Mouse (Mus musculus) CH12.LX (cell line): Measurements from ENCODE around the gene Chmp4b. TPM values are rescaled to one million over a fixed set of nuclear protein-coding genes. Genes with fewer than 3 reads are reported as not detected.

Experiments
- DNase-seq: peaks from one replicate; pipeline ENCODE4 v3.0.0-alpha.2; 2013; ENCODE audit errors: extremely low read depth
- H3K27ac ChIP-seq: 2 replicates; pipeline ENCODE4 v1.5.1; 2012; ENCODE audit warnings: low read depth, mild to moderate bottlenecking, control low read depth, moderate library complexity; ENCODE audit not compliant: insufficient read depth
- H3K27me3 ChIP-seq: replicated peaks from 2 replicates; pipeline ENCODE3; 2012; ENCODE audit warnings: inconsistent platforms
- H3K36me3 ChIP-seq, 2 experiments: replicated peaks in 1 of 2; 2 replicates each; pipeline versions ENCODE3 to v1.6.1; 2012; ENCODE audit warnings: inconsistent platforms in 1 of 2, low read length in 1 of 2, mild to moderate bottlenecking in 1 of 2, mixed read lengths in 1 of 2, moderate library complexity in 1 of 2; ENCODE audit not compliant: control insufficient read depth in 1 of 2, insufficient read depth in 1 of 2
- H3K4me1 ChIP-seq, 2 experiments: 2 replicates each; pipeline ENCODE4 v1.6.1; 2012; ENCODE audit warnings: inconsistent platforms in 1 of 2, moderate library complexity in 1 of 2; ENCODE audit not compliant: insufficient read depth in 2 of 2, control insufficient read depth in 1 of 2
- H3K4me2 ChIP-seq: 2 replicates; pipeline ENCODE4 v1.6.1; 2012; ENCODE audit warnings: low read depth, mild to moderate bottlenecking, control low read depth; ENCODE audit not compliant: poor library complexity, insufficient read depth, severe bottlenecking
- H3K4me3 ChIP-seq, 3 experiments: fragments of 150-350 bp in 1 of 3; sonication (generic) in 1 of 3; replicated peaks in 1 of 3; 2 replicates each; pipeline versions ENCODE3 to v1.5.1; 2011 to 2012; ENCODE audit warnings: low read depth in 2 of 3, low read length in 2 of 3, mild to moderate bottlenecking in 2 of 3, moderate library complexity in 2 of 3, control low read depth in 1 of 3, improper control_type of control experiment in 1 of 3, inconsistent platforms in 1 of 3, mixed read lengths in 1 of 3; ENCODE audit not compliant: poor library complexity in 1 of 3
- H3K79me2 ChIP-seq: replicated peaks from 2 replicates; pipeline ENCODE4 v1.6.1; 2012; ENCODE audit warnings: mild to moderate bottlenecking, moderate library complexity; ENCODE audit not compliant: control insufficient read depth, poor library complexity, insufficient read depth, severe bottlenecking; ENCODE audit errors: extremely low read depth
- H3K9ac ChIP-seq: 2 replicates; pipeline ENCODE4 v1.6.1; 2012; ENCODE audit warnings: low read depth, mild to moderate bottlenecking, control low read depth, moderate library complexity; ENCODE audit not compliant: insufficient read depth
- H3K9me3 ChIP-seq: replicated peaks from 2 replicates; pipeline ENCODE3; 2012; ENCODE audit warnings: low read length, inconsistent platforms, mixed read lengths
- CHD1 ChIP-seq: IDR thresholded peaks from 2 replicates; pipeline ENCODE4 v1.6.1; 2012; ENCODE audit warnings: low read depth, low read length, improper control_type of control experiment, inconsistent platforms
- CTCF ChIP-seq, 2 experiments: IDR thresholded peaks in 1 of 2; conservative IDR thresholded peaks in 1 of 2; 2 replicates each; pipeline ENCODE4 v1.5.1; 2011 to 2012; ENCODE audit warnings: low read depth in 2 of 2, low read length in 2 of 2, improper control_type of control experiment in 1 of 2, inconsistent platforms in 1 of 2, mild to moderate bottlenecking in 1 of 2, moderate library complexity in 1 of 2
- E2F4 ChIP-seq: IDR thresholded peaks from 2 replicates; pipeline ENCODE4 v1.6.1; 2011; ENCODE audit warnings: low read depth, low read length, improper control_type of control experiment; ENCODE audit not compliant: insufficient replicate concordance
- ELF1 ChIP-seq: IDR thresholded peaks from 2 replicates; pipeline ENCODE4 v1.6.1; 2014; ENCODE audit warnings: low read depth, mild to moderate bottlenecking, inconsistent platforms, low read length, improper control_type of control experiment
- EP300 ChIP-seq: IDR thresholded peaks from 2 replicates; pipeline ENCODE4 v1.6.1; 2011; ENCODE audit warnings: low read length, improper control_type of control experiment
- ETS1 ChIP-seq: conservative IDR thresholded peaks from 2 replicates; pipeline ENCODE4 v1.6.1; 2012; ENCODE audit warnings: low read depth, mild to moderate bottlenecking, inconsistent platforms, low read length, improper control_type of control experiment, moderate library complexity
- GABPA ChIP-seq: IDR thresholded peaks from 2 replicates; pipeline ENCODE4 v1.6.1; 2012; ENCODE audit warnings: low read depth, low read length, improper control_type of control experiment, inconsistent platforms; ENCODE audit not compliant: insufficient replicate concordance
- JUN ChIP-seq: IDR thresholded peaks from 2 replicates; pipeline ENCODE4 v1.6.1; 2011; ENCODE audit warnings: low read depth, mild to moderate bottlenecking, low read length, improper control_type of control experiment, moderate library complexity; ENCODE audit not compliant: insufficient read depth
- JUND ChIP-seq: conservative IDR thresholded peaks from 2 replicates; pipeline ENCODE4 v1.6.1; 2011; ENCODE audit warnings: low read depth, low read length, improper control_type of control experiment
- KAT2A ChIP-seq: IDR thresholded peaks from 2 replicates; pipeline ENCODE4 v1.6.1; 2012; ENCODE audit warnings: low read length, improper control_type of control experiment, inconsistent platforms; ENCODE audit not compliant: insufficient replicate concordance
- MAFK ChIP-seq: IDR thresholded peaks from 2 replicates; pipeline ENCODE4 v1.6.1; 2011; ENCODE audit warnings: low read length, improper control_type of control experiment; ENCODE audit not compliant: insufficient replicate concordance
- MAX ChIP-seq: IDR thresholded peaks from 2 replicates; pipeline ENCODE4 v1.6.1; 2011; ENCODE audit warnings: low read length, improper control_type of control experiment
- MEF2A ChIP-seq: IDR thresholded peaks from 2 replicates; pipeline ENCODE4 v1.6.1; 2014; ENCODE audit warnings: low read depth, mild to moderate bottlenecking, inconsistent platforms, low read length, improper control_type of control experiment, borderline replicate concordance
- MXI1 ChIP-seq: IDR thresholded peaks from 2 replicates; pipeline ENCODE4 v1.6.1; 2011; ENCODE audit warnings: mild to moderate bottlenecking, low read depth, low read length, improper control_type of control experiment
- PAX5 ChIP-seq: IDR thresholded peaks from 2 replicates; pipeline ENCODE4 v1.6.1; 2012; ENCODE audit warnings: low read length, inconsistent platforms, mixed read lengths
- POLR2A ChIP-seq: IDR thresholded peaks from 2 replicates; pipeline ENCODE4 v1.6.1; 2011; ENCODE audit warnings: low read depth, mild to moderate bottlenecking, improper control_type of control experiment, low read length
- RCOR1 ChIP-seq: conservative IDR thresholded peaks from 2 replicates; pipeline ENCODE4 v1.6.1; 2012; ENCODE audit warnings: low read depth, mild to moderate bottlenecking, inconsistent platforms, low read length, improper control_type of control experiment
- USF1 ChIP-seq: IDR thresholded peaks from 2 replicates; pipeline ENCODE4 v1.6.1; 2014; ENCODE audit warnings: low read depth, mild to moderate bottlenecking, inconsistent platforms, low read length, improper control_type of control experiment
- USF2 ChIP-seq: conservative IDR thresholded peaks from 2 replicates; pipeline ENCODE4 v1.6.1; 2011; ENCODE audit warnings: low read depth, low read length, improper control_type of control experiment
- ZKSCAN1 ChIP-seq: IDR thresholded peaks from 2 replicates; pipeline ENCODE4 v1.6.1; 2012; ENCODE audit warnings: low read depth, inconsistent platforms, low read length, improper control_type of control experiment, borderline replicate concordance
- ZNF384 ChIP-seq: IDR thresholded peaks from 2 replicates; pipeline ENCODE4 v1.6.1; 2012; ENCODE audit warnings: low read depth, low read length, improper control_type of control experiment, inconsistent platforms
- dilution Hi-C: fragments of 300-500 bp; cut with MboI; formaldehyde crosslinking; loops from 2 replicates; pipeline ENCODE4 v1.14.3; 2020; ENCODE audit warnings: low sequenced_read_pairs; ENCODE audit not compliant: extremely low pct_unique_long_range_greater_than_20kb, extremely low pct_ligation_motif_present
- in situ Hi-C: fragments of 300-500 bp; cut with MboI; formaldehyde crosslinking; loops from 3 replicates; pipeline ENCODE4 v1.14.3; 2019; ENCODE audit warnings: low sequenced_read_pairs, low pct_ligation_motif_present, low pct_unique_long_range_greater_than_20kb, mixed read lengths
- polyA plus RNA-seq: library from polyadenylated mRNA; unstranded; fragments of >175 nt; gene quantifications from 2 replicates; pipeline ENCODE4 v1.2.1, GENCODE M21; 2012; ENCODE audit warnings: low read depth; ENCODE audit not compliant: insufficient read length
- total RNA-seq, 2 experiments: library from RNA; depleted of rRNA; stranded (reverse); fragments of 300-350 nt in 1 of 2; fragments of >200 nt in 1 of 2; gene quantifications; 2 replicates each; pipeline ENCODE4 v1.2.3; 2012 to 2014

The Chmp4b gene
- total and polyA plus RNA-seq, 3 experiments: 105 to 152 (median 113) TPM

DNA sequence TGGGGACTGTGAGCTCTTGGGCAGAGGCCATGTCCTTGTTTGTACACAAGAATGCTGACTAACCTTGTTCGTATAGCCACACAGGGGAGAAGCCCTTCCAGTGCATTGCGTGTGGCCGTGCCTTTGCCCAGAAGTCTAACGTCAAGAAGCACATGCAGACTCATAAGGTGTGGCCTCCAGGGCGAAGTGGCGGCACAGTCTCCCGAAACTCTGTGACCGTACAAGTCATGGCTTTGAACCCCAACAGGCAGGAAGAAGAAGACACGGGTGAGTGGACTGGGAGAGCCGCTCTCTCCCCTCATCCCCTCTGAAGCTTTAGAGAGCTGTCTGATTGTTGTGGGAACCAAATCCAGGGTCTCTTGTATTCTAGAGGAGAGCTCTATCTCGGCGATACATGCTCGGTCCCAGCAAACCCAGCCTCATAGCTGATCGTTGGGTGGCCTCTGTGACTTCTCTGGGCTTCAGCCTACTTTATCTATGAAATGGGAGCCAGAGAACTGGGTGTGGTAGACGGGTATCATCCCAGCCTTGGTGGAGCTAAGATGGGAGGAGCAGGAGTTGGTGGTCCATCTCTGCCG, 19.2 kb upstream of the Chmp4b start:
- in situ Hi-C loops: no loop called here
- no peak overlapping the region for H3K4me3 ChIP-seq

DNA sequence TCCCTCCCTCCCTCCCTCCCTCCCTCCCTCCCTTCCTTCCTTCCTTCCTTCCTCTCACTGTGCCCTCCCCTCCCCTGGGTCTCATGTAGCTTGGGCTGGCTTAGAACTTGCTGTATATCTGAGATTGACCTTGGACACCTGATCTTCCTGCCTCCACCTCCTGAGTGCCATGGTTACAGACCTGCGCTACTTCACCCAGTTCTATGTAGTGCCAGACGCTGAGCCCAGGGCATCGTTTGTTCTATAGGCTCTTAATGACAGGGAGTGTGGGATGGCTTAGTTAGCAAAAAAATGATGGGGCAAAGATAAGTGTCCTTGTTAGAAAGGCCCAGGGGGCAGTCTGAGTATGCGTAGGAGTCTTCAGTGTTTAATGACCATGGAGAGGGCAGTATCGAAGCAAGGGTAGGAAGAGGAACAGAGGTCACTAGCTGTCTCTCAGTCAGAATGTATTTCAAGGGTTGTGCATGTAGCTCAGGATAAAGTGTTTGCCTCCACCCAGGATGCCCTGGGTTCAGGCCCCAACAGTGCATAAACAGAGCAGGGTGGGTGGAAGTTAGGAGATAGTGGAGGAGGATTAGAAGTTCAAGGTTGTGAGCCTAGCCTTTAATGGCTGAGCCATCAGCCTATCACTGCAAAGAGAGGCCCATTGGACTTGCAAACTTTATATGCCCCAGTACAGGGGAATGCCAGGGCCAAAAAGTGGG, 18.3 kb upstream of the Chmp4b start:
- Histone ChIP-seq H3K36me3 (peaks cover 5 to 67% of the 10 kb centered on the region in 2 experiments), H3K4me1 (no peaks in the 10 kb centered on the region)
- dilution Hi-C loops: no loop called here

More for the DNA sequence above, 19.2 kb upstream of the Chmp4b start:
- Histone ChIP-seq H3K27me3 (no peaks in the 10 kb centered on the region), H3K9me3 (no peaks in the 10 kb centered on the region), H3K79me2 (no peaks in the 10 kb centered on the region), H3K4me1 (no peaks in the 10 kb centered on the region), H3K36me3 (peaks cover 0 to 65% of the 10 kb centered on the region in 2 experiments), H3K4me2 (no peak overlapping the region), H3K27ac (no peak overlapping the region), H3K9ac (no peak overlapping the region)
- no peak for TF ChIP-seq KAT2A
- TF ChIP-seq ZNF384: no peak
- dilution Hi-C loops: no loop called here
- DNase-seq: no peak

DNA sequence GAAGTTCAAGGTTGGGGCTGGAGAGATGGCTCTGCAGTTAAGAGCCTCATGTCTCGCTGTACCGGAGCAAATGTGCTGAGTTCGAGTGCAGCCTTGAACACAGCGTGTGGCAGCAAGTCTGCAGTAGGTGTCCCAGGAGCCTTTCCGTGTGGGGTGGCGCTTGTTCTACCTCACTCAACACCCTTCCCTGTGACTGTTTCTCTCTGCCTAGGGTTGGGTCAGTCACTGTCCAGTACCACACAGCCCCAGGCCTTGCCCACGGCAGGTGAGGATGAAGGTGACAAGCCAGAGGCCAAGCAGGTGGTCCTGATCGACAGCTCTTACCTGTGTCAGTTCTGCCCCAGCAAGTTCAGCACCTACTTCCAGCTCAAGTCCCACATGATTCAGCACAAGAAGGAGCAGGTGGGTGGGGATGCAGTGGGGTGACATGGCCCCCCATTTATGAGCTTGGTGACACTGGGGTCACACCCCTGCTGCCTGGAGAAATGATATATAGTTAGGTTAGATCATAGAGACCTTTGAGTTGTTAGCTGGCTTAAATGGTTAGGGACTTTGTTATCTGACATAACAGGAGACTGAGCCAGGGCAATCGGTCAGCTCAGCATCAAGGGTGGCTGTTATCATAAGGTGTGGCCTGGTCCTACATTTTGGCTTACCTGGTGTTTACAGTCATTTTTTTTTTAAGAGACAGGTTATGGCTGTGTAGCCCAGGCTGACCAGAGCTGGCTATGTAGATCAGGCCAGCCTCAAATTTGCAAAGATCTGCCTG, 17.4 kb upstream of the Chmp4b start:
- Histone ChIP-seq H3K27ac (no peak overlapping the region), H3K36me3 (peaks cover 6 to 65% of the 10 kb centered on the region in 2 experiments), H3K4me2 (no peak overlapping the region)

More for the DNA sequence above, 18.3 kb upstream of the Chmp4b start:
- DNase-seq: no peak
- peaks cover 5% of the 10 kb centered on the region for H3K9me3 ChIP-seq
- H3K4me2 ChIP-seq: no peak overlapping the region
- no peak for TF ChIP-seq KAT2A
- no peak for TF ChIP-seq RCOR1
- no peak for TF ChIP-seq JUND
- TF ChIP-seq USF1: no peak
- no peak for TF ChIP-seq MAX
- no peak for TF ChIP-seq GABPA
- no peak for TF ChIP-seq ELF1
- no peak for TF ChIP-seq MEF2A
- TF ChIP-seq MXI1: no peak
- TF ChIP-seq ETS1: no peak
- no peak for TF ChIP-seq USF2
- no peak for TF ChIP-seq JUN
- TF ChIP-seq ZKSCAN1: no peak
- TF ChIP-seq CHD1: no peak
- no peak for TF ChIP-seq MAFK
- TF ChIP-seq PAX5: no peak
- H3K27ac ChIP-seq: no peak overlapping the region
- H3K9ac ChIP-seq: no peak overlapping the region
- H3K79me2 ChIP-seq: no peaks in the 10 kb centered on the region
- no peaks in the 10 kb centered on the region for H3K27me3 ChIP-seq
- in situ Hi-C loops: no loop called here
- no peak overlapping the region for H3K4me3 ChIP-seq

More for the DNA sequence above, 17.4 kb upstream of the Chmp4b start:
- no peak overlapping the region for H3K4me3 ChIP-seq
- DNase-seq: no peak
- H3K9ac ChIP-seq: no peak overlapping the region
- TF ChIP-seq E2F4: no peak
- TF ChIP-seq CTCF (conservative IDR thresholded peaks at IDR 0.05 in 1 of 2, IDR thresholded peaks at IDR 0.05 in 1 of 2; ENCODE audit: low read depth in 2 of 2, low read length in 2 of 2): no peak
- no peak for TF ChIP-seq EP300
- no peak for TF ChIP-seq POLR2A
- no peak for TF ChIP-seq ETS1
- no peak for TF ChIP-seq USF2
- dilution Hi-C loops: no loop called here
- no peaks in the 10 kb centered on the region for H3K79me2 ChIP-seq
- in situ Hi-C loops: no loop called here
- H3K4me1 ChIP-seq: no peaks in the 10 kb centered on the region
- no peaks in the 10 kb centered on the region for H3K27me3 ChIP-seq
- H3K9me3 ChIP-seq: peaks cover 9% of the 10 kb centered on the region
